Mouse (Mus musculus) sigmoid colon, adult 10 weeks (tissue): ENCODE measurements around the gene Olfr902. TPM values are rescaled to one million over a fixed set of nuclear protein-coding genes. Genes with fewer than 3 reads are reported as not detected.

Experiments
- polyA plus RNA-seq: library from polyadenylated mRNA; stranded (reverse); fragments of 350-450 nt; fragmentation: Illumina TruSeq; extraction: RNeasy Lipid Tissue Mini Kit (QIAGEN cat#74804); gene quantifications from one replicate; pipeline ENCODE4 v1.2.3, GENCODE M21; 2014; ENCODE audit warnings: low read depth, low replicate concordance

The Olfr902 gene
- polyA plus RNA-seq, result not detected

DNA sequence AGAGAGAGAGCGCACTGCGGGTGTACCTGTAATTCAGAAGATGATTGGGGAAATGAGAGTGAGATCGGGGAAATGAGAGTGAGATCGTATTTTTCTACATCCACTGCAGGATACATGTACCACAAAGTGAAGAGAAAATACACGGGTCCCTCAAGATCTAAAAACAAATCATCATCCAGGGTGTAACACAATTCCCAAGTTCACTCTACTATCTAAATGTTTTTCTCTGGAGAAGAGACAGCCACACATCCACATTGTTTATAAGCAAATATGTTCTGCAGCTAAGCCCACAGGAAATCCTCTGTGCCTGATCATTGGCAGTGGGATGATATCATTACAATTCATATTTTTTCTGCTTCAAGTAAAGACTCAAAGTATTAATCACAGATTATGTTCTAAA lies at the start of gene Olfr902:
Gene Olfr902 (plus strand): TSS at position 301 of the 400 bp plus-strand sequence.

DNA sequence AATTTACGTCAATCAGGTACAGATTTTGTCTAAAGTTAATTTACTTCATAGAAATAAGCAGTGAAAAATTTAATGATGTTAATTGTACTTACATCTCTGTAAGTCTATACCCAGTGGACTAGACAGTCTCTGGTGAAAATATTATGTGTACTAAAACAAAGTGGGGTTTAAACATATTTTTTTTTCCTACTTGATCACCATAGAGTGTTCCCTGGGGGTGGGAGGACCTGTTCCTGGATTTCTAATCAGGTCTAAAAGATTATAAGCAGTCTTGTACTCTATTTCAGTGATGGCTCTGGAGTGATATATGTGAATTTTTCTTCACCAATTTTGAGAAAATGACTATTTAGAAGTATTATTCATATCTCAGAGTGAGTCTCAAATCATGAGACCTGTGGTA lies 46.1 kb upstream of the Olfr902 start, which contains the start of gene Olfr147:
Gene Olfr147 (plus strand): TSS at position 301 of the 400 bp plus-strand sequence.

DNA sequence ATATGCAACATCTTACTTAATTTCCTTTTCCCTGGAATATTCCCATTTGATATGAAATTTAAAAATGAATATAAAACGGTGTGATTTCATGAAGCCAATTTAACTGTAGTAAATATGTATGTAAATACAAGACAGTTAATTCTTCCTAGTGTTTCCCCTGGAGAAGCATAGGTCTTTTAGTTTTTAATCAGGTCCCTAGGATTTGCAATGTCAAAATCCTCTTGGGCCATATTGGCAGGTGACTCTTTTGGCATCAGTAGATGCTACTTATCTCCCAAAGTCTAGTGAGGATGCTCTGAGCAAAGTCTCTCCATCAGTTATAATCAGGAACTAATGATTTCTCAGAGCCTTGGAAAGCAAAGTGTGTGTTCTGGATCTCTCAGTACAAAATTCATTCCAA lies 18.3 kb upstream of the Olfr902 start, which contains the start of gene Olfr901:
Gene Olfr901 (plus strand): TSS at position 301 of the 400 bp plus-strand sequence.

DNA sequence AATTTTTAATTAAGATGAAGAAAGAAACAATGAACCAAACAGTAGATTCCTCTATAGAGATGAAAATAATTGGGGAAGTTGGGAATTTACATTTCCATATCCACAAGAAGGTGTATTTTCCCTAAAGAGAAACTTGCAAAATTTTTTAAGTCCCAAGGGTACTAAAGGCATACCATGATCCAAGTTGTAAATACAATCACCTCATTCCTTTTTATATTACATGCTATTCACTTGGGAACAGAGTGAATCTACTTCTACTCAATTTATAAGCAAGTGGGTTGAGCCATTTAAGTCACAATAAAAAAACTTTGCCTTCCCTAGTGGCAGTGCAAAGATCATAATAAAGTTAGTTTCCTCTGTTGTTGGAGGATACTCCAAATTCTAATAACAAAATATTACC lies 15.4 kb downstream of the Olfr902 start, which contains the start of gene Olfr904:
Gene Olfr904 (plus strand): TSS at position 301 of the 400 bp plus-strand sequence.

DNA sequence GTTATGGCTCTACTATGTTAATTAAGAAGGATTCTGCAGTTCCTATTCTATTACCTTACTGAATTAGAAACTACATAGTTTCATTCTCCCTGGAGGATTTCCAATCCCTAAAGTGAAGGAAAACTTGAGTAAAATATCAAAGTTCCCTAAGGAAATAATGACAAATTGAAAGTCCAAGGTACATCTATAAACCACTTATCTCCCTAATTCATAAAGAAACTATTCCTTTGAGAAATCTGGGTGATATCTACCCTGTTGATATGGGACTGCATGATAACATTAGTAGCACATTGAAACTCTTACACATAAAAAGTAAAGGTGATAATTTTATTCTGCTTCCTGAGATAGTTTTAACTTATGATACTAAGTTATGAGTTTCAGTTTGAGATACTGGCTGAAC lies 23.4 kb downstream of the Olfr902 start, which contains the start of gene Olfr905:
Gene Olfr905 (plus strand): TSS at position 301 of the 400 bp plus-strand sequence.

DNA sequence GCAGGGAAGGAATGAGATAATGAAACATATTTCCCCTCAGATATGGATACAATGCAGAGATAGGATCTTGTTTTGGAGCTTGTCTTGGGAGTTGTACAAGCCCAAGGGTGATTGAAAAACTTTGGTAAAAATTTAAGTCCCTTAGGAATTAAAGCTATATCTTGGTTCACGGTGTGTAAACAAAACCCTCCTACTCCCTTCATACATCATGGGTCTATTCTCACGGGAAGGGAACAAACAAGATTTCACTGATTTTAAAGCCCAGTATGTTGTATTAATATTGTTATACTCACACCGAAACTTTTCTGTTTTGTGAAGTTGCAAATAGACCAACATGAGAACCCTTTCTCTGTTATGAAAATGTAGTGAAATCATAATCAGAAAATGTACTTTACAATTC lies 39.3 kb downstream of the Olfr902 start, which contains the start of gene Olfr906:
Gene Olfr906 (plus strand): TSS at position 301 of the 400 bp plus-strand sequence.

DNA sequence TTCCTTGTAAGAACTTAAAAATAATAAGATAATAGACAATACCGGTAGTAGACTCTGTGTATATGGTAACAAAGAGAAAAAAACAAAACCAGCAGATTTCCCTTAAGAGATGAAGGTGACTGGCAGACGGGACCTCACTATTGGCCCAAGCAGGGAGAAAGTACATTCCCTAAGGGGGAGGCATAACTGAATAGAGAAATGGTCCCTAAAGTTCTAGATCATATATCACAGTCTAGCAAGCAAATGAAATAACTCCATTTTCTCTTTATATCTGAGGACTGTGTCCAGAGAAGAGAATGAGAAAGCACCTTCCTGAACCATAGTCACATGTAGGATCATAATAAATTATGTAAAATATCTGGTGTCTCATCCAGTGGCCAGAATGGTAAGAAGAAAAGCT lies 48.0 kb downstream of the Olfr902 start, which contains the start of gene Olfr907:
Gene Olfr907 (plus strand): TSS at position 301 of the 400 bp plus-strand sequence.

Other genes starting within 250 kb of the Olfr902 start
- gene Olfr893, start 239.3 kb upstream of the Olfr902 start, polyA plus RNA-seq, result not detected
- not detected for gene Olfr894, start 229.6 kb upstream of the Olfr902 start, polyA plus RNA-seq
- not detected for gene Olfr143, start 194.9 kb upstream of the Olfr902 start, polyA plus RNA-seq
- not detected for gene Olfr895, start 179.8 kb upstream of the Olfr902 start, polyA plus RNA-seq
- not detected for gene Olfr896-ps1, start 156.5 kb upstream of the Olfr902 start, polyA plus RNA-seq
- gene Olfr25, start 118.6 kb upstream of the Olfr902 start, polyA plus RNA-seq, result not detected
- not detected for gene Olfr898, start 99.2 kb upstream of the Olfr902 start, polyA plus RNA-seq
- gene Olfr250, start 80.8 kb upstream of the Olfr902 start, polyA plus RNA-seq, result not detected
- not detected for gene Olfr251, start 70.6 kb upstream of the Olfr902 start, polyA plus RNA-seq
- not detected for gene Olfr147, start 46.0 kb upstream of the Olfr902 start, polyA plus RNA-seq
- gene Olfr901, start 18.2 kb upstream of the Olfr902 start, polyA plus RNA-seq, result not detected
- not detected for gene Olfr904, start 15.5 kb downstream of the Olfr902 start, polyA plus RNA-seq
- gene Olfr905, start 23.5 kb downstream of the Olfr902 start, polyA plus RNA-seq, result not detected
- gene Olfr906, start 39.4 kb downstream of the Olfr902 start, polyA plus RNA-seq, result not detected
- not detected for gene Olfr907, start 48.1 kb downstream of the Olfr902 start, polyA plus RNA-seq
- gene Olfr911-ps1, start 73.9 kb downstream of the Olfr902 start, polyA plus RNA-seq, result not detected
- not detected for gene Olfr910, start 90.2 kb downstream of the Olfr902 start, polyA plus RNA-seq
- not detected for gene Olfr912, start 132.5 kb downstream of the Olfr902 start, polyA plus RNA-seq
- gene Olfr913, start 145.1 kb downstream of the Olfr902 start, polyA plus RNA-seq, result not detected
- not detected for gene Olfr914, start 157.4 kb downstream of the Olfr902 start, polyA plus RNA-seq
- gene Olfr916, start 212.2 kb downstream of the Olfr902 start, polyA plus RNA-seq, result not detected
- gene Olfr917, start 218.2 kb downstream of the Olfr902 start, polyA plus RNA-seq, result not detected
- gene Olfr918, start 226.9 kb downstream of the Olfr902 start, polyA plus RNA-seq, result not detected